Mouse (Mus musculus) layer of hippocampus, postnatal 14 days (tissue): ENCODE measurements around the gene Ndufa8. TPM values are rescaled to one million over a fixed set of nuclear protein-coding genes. Genes with fewer than 3 reads are reported as not detected.

ENCODE experiments used
- DNase-seq, 2 experiments: peaks; one replicate each; pipeline ENCODE4 v3.0.0; 2021 to 2022; ENCODE audit warnings: low spot score in 2 of 2, mixed read lengths in 1 of 2
- total RNA-seq, 2 experiments: library from RNA; stranded (reverse); gene quantifications; 2 replicates each; pipeline ENCODE4 v1.2.3; 2021

The Ndufa8 gene
- total RNA-seq, 2 experiments from 2014 or later, result 186 to 192 TPM

DNA sequence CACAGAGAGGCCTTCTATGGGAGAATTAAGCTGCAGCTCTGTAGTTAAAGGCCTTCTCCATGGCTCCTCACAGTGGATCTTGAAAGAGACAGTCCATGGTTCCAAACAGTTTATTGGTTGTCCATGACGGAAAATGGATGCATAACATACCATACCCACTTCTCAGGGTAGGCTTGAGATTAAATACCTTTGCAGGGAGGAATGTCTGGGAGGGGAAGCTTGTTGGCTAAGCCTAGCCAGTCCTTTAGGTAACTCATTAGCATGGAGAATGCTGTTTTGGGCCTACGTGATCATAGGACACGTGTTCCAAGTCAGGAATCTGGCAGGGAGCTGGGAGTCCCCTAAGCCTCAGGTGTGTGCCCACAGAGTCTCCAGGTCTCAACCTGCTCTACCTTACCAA, 56.9 kb downstream of the Ndufa8 start:
- no peak for DNase-seq

Other genes with a start within 250 kb of the Ndufa8 start
- 10 to 100 TPM; 22.5 to 23.7 TPM for gene Ttll11, start 69.5 kb downstream of the Ndufa8 start, total RNA-seq
- gene Morn5, start 52 bp upstream of the Ndufa8 start, total RNA-seq, result 1 to 10 TPM; 2.7 to 2.9 TPM
- 10 to 100 TPM; 17.5 to 19.7 TPM for gene Lhx6, start 56.0 kb upstream of the Ndufa8 start, total RNA-seq
- 10 to 100 TPM; 16.2 to 19.1 TPM for gene Mrrf, start 87.0 kb upstream of the Ndufa8 start, total RNA-seq
- 10 to 100 TPM; 49.5 to 50.8 TPM for gene Rbm18, start 87.4 kb upstream of the Ndufa8 start, total RNA-seq
- 10 to 100 TPM; 16.4 to 19.6 TPM for gene Ptgs1, start 181.0 kb upstream of the Ndufa8 start, total RNA-seq